Mouse (Mus musculus): ENCODE measurements at regions not wholly inside any gene's neighbourhood (a gene's known extent, or its start where the extent isn't known, plus 50 kb on each side); places are given as distances from the start of the nearest gene placed in this dataset.
"Not testable (repeated sequence)": the region's sequence is repeated elsewhere in the genome, so short reads cannot be mapped to it uniquely, and the experiment has no call there.

DNA sequence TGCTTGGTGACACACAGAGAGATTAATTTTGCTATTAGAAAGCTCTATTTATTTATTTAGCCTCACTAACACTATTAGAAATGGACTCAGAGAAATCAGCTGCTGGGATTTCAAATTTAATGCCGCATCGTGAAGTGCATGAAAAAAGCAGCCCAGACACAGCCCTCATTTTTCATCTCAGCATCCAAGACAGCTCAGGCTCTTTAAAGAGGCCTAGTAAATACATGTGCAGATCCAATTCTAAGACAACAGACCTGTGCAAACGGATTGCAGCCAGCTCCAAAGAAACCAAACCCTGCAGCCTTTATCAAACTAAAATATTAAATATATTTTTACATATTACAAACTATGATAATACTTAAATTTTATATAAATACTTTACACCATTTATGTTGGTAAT, 815.1 kb downstream of the Abca13 start:
- TF ChIP-seq POLR2A (IDR thresholded peaks at IDR 0.05; ENCODE audit: low read depth, low read length) (no peak), CTCF (conservative IDR thresholded peaks at IDR 0.05; ENCODE audit: insufficient read depth, insufficient read length, low read depth, low read length) (no peak)
- no peaks in the 10 kb centered on the region for H3K4me1 ChIP-seq (ENCODE audit: control insufficient read depth, insufficient read depth, low read length)
- H3K4me3 ChIP-seq (ENCODE audit: insufficient read depth, low read depth, low read length): no peak overlapping the region
- WGBS: 59% methylated on average over 3 of the region's 3 CpGs
- no peaks in the 10 kb centered on the region for H3K36me3 ChIP-seq (ENCODE audit: control insufficient read depth, insufficient read depth, low read length)
- DNase-seq: no peak
- H3K27ac ChIP-seq (ENCODE audit: insufficient read depth, low read depth, low read length): no peak overlapping the region
- no peaks in the 10 kb centered on the region for H3K27me3 ChIP-seq (replicated peaks; ENCODE audit: control insufficient read depth, insufficient read depth, low read length)

DNA sequence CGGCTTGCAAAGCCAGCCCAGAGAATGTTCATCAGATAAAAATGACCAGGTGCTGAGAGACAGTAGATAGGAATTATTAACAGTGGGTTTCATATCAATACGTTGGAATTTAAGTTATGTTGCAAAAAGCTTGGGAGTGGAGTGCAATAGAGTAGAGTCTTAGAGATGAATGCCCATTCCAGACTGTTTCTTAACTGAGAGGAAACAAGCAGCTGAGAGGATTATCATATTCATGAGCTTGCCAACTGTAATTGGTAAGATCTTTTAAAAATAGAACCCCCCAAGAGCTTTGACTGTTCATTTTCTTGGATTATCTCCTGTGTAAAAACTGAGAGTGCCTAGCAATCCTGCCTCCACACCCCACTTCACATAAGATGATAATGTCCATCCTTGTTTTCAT, 854.9 kb downstream of the Abca13 start:
- H3K4me1 ChIP-seq (ENCODE audit: control insufficient read depth, insufficient read depth, low read length): no peaks in the 10 kb centered on the region
- H3K4me3 ChIP-seq (ENCODE audit: insufficient read depth, low read depth, low read length): no peak overlapping the region
- H3K27ac ChIP-seq (ENCODE audit: insufficient read depth, low read depth, low read length): no peak overlapping the region
- no peaks in the 10 kb centered on the region for H3K36me3 ChIP-seq (ENCODE audit: control insufficient read depth, insufficient read depth, low read length)
- no peak for TF ChIP-seq POLR2A (IDR thresholded peaks at IDR 0.05; ENCODE audit: low read depth, low read length)
- no peak for TF ChIP-seq CTCF (conservative IDR thresholded peaks at IDR 0.05; ENCODE audit: insufficient read depth, insufficient read length, low read depth, low read length)
- no peak for DNase-seq
- WGBS: 59% methylated on average over 2 of the region's 2 CpGs
- no peaks in the 10 kb centered on the region for H3K27me3 ChIP-seq (replicated peaks; ENCODE audit: control insufficient read depth, insufficient read depth, low read length)

DNA sequence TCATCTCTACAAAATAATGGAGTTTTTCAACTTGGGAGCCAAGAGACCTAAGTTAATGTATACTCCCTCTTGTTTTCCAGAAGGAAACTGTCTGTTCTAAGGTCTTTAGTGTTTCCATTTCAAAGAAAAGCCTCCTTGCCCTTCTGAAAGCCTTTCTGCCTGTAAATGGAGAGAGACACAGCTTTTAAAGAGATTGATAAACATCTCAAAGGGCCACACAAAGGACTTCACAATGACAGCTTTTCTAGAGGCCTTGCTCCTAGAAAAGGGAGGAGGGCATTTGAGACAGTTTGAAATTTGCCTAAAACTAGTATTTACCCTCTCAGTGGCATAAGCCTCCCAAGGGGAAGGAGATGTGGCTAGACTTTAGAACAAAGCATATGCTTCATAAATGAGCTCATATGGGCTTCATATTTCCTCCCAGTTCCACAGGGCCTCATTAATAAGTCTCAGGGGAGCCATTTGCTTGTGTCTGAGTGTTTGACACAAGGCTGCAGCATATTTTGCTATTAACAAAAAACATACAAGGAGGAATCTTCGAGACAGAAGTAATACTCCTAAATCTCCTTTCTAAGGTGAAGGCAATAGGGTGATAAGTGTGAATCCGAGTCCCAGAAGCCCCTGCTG, 860.0 kb downstream of the Abca13 start:
- H3K4me3 ChIP-seq (ENCODE audit: insufficient read depth, low read depth, low read length): no peak overlapping the region
- no peaks in the 10 kb centered on the region for H3K36me3 ChIP-seq (ENCODE audit: control insufficient read depth, insufficient read depth, low read length)
- no peak overlapping the region for H3K27ac ChIP-seq (ENCODE audit: insufficient read depth, low read depth, low read length)
- TF ChIP-seq CTCF (conservative IDR thresholded peaks at IDR 0.05; ENCODE audit: insufficient read depth, insufficient read length, low read depth, low read length): no peak
- no peak for TF ChIP-seq POLR2A (IDR thresholded peaks at IDR 0.05; ENCODE audit: low read depth, low read length)
- 61% methylated on average over 2 of the region's 2 CpGs for WGBS
- no peaks in the 10 kb centered on the region for H3K27me3 ChIP-seq (replicated peaks; ENCODE audit: control insufficient read depth, insufficient read depth, low read length)
- no peak for DNase-seq
- H3K4me1 ChIP-seq (ENCODE audit: control insufficient read depth, insufficient read depth, low read length): no peaks in the 10 kb centered on the region

DNA sequence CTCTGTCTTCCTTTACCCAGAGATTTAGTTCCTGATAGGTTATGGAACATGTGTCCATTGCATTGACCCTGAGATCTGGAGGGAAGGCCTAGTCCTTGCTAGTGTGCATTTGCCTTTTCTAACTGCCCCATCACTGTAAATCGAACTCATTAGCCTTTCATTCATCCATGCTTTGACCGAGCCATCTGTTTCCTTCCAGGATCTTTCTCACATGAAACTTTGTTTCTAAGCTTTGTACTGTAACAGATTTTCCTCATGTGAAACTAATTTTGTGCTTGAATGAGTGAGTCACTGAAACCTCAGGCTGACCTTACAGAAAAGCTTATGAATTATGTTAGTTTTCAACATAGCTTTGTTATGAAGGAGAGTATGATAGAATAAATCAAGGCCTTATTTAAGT, 880.1 kb downstream of the Abca13 start:
- no peak for TF ChIP-seq POLR2A (IDR thresholded peaks at IDR 0.05; ENCODE audit: low read depth, low read length)
- TF ChIP-seq CTCF (conservative IDR thresholded peaks at IDR 0.05; ENCODE audit: insufficient read depth, insufficient read length, low read depth, low read length): no peak
- WGBS: 66% methylated on average over 2 of the region's 2 CpGs
- Histone ChIP-seq H3K27ac (ENCODE audit: insufficient read depth, low read depth, low read length) (no peak overlapping the region), H3K4me3 (ENCODE audit: insufficient read depth, low read depth, low read length) (no peak overlapping the region), H3K27me3 (replicated peaks; ENCODE audit: control insufficient read depth, insufficient read depth, low read length) (no peaks in the 10 kb centered on the region), H3K36me3 (ENCODE audit: control insufficient read depth, insufficient read depth, low read length) (no peaks in the 10 kb centered on the region), H3K4me1 (ENCODE audit: control insufficient read depth, insufficient read depth, low read length) (no peaks in the 10 kb centered on the region)
- no peak for DNase-seq

DNA sequence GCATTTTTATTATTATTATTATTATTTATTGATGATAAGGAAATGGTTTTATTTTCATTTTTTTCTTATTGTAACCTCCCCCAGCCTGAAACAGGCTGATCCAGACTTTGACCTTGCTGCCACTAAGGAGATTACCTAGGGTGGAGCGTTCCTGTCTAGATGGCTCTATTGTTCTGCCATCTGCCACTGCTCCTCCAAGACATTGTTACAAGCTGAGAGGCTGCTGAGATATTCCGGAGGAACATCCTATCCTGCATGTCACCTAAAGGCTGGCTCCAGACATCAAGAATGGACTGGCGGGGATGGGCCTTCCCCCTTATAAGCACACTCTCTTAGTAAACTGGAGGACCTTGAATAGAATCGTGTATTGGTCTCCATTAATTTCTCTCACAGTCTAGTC, 896.2 kb downstream of the Abca13 start:
- 86% methylated on average over 4 of the region's 4 CpGs for WGBS

DNA sequence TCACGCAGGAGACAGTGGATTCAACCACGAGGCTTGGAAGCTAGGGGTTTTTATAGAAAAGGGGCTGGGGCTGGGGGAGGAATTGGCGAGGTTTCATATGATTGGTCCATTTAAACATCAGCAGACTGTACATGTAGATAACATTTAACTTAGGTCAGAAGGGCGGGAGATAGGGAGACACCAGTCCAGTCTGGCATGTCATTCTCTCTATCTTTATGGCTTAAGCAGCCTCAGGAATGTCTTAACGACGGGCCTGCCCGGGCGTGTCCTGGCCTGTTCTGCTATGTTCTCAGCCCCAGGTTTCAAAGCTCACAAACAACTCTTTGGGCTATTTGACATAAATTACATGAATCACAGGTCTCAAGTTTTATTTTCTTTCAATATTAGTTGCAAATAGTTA, 910.6 kb downstream of the Abca13 start:
- H3K27me3 ChIP-seq (replicated peaks; ENCODE audit: control insufficient read depth, insufficient read depth, low read length); H3K4me3 ChIP-seq (ENCODE audit: insufficient read depth, low read depth, low read length); H3K4me1 ChIP-seq (ENCODE audit: control insufficient read depth, insufficient read depth, low read length); H3K27ac ChIP-seq (ENCODE audit: insufficient read depth, low read depth, low read length); DNase-seq; H3K36me3 ChIP-seq (ENCODE audit: control insufficient read depth, insufficient read depth, low read length): not testable (repeated sequence)
- 47% methylated on average over 8 of the region's 8 CpGs for WGBS

More for the DNA sequence above, 896.2 kb downstream of the Abca13 start:
- Histone ChIP-seq H3K4me3 (ENCODE audit: insufficient read depth, low read depth, low read length) (no peak overlapping the region), H3K4me1 (ENCODE audit: control insufficient read depth, insufficient read depth, low read length) (no peaks in the 10 kb centered on the region), H3K27me3 (replicated peaks; ENCODE audit: control insufficient read depth, insufficient read depth, low read length) (no peaks in the 10 kb centered on the region), H3K27ac (ENCODE audit: insufficient read depth, low read depth, low read length) (no peak overlapping the region), H3K36me3 (ENCODE audit: control insufficient read depth, insufficient read depth, low read length) (no peaks in the 10 kb centered on the region)
- TF ChIP-seq CTCF (conservative IDR thresholded peaks at IDR 0.05; ENCODE audit: insufficient read depth, insufficient read length, low read depth, low read length) (no peak), POLR2A (IDR thresholded peaks at IDR 0.05; ENCODE audit: low read depth, low read length) (no peak)
- no peak for DNase-seq

DNA sequence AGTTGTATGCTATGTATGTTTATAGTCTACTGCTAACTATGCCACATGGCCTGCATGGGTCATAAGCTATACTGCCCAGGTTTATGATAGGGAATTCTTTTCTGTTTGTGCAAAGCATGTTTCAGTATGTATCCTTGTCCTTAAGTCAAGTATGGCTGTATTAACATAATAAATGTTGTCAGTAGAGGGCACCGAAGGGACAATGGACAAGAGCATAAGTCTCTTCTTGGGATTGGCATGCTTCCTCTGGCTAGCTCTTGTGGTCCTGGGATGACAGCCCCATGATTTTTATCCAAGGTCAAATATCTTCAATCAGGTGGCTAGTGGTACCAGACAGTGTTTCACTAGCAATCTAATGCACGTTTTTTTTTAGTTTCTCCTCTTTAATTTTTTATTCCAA, 913.3 kb downstream of the Abca13 start:
- Histone ChIP-seq H3K4me3 (ENCODE audit: insufficient read depth, low read depth, low read length) (no peak overlapping the region), H3K27me3 (replicated peaks; ENCODE audit: control insufficient read depth, insufficient read depth, low read length) (no peaks in the 10 kb centered on the region), H3K36me3 (ENCODE audit: control insufficient read depth, insufficient read depth, low read length) (no peaks in the 10 kb centered on the region), H3K4me1 (ENCODE audit: control insufficient read depth, insufficient read depth, low read length) (no peaks in the 10 kb centered on the region), H3K27ac (ENCODE audit: insufficient read depth, low read depth, low read length) (no peak overlapping the region)
- peak; percentile 1 for DNase-seq
- 78% methylated on average over 2 of the region's 2 CpGs for WGBS
- TF ChIP-seq CTCF (conservative IDR thresholded peaks at IDR 0.05; ENCODE audit: insufficient read depth, insufficient read length, low read depth, low read length) (no peak), POLR2A (IDR thresholded peaks at IDR 0.05; ENCODE audit: low read depth, low read length) (no peak)

DNA sequence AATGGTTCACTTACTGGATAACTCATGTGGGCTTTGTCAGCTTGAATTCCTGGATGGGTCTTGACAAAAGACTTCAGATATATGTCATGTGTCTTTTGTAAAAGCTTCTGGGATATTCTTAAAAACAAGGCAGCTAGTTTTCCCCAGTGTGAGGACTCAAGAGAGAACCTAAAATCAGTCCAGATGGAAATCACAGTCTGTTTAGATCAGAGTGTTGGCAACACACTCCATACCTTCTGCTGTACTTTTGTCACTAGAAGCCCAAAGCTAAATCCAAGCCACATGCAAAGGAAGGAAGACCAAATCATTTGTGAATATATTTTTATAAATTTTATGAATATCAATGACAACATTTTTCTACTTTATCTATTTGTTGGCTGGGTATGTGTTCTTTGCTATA, 950.4 kb downstream of the Abca13 start:
- Histone ChIP-seq H3K27me3 (replicated peaks; ENCODE audit: control insufficient read depth, insufficient read depth, low read length) (no peaks in the 10 kb centered on the region), H3K4me1 (ENCODE audit: control insufficient read depth, insufficient read depth, low read length) (no peaks in the 10 kb centered on the region), H3K36me3 (ENCODE audit: control insufficient read depth, insufficient read depth, low read length) (no peaks in the 10 kb centered on the region), H3K4me3 (ENCODE audit: insufficient read depth, low read depth, low read length) (no peak overlapping the region), H3K27ac (ENCODE audit: insufficient read depth, low read depth, low read length) (no peak overlapping the region)
- no peak for DNase-seq
- TF ChIP-seq POLR2A (IDR thresholded peaks at IDR 0.05; ENCODE audit: low read depth, low read length): no peak
- no peak for TF ChIP-seq CTCF (conservative IDR thresholded peaks at IDR 0.05; ENCODE audit: insufficient read depth, insufficient read length, low read depth, low read length)

All from kidney, adult 2 months (tissue).